Mouse (Mus musculus) liver, embryonic 14 days (tissue): Measurements from ENCODE around the gene H2-M10.4. TPM values are rescaled to one million over a fixed set of nuclear protein-coding genes. Genes with fewer than 3 reads are reported as not detected.

ENCODE experiments used
- polyA plus RNA-seq: library from polyadenylated mRNA; depleted of rRNA; stranded (reverse); fragments of >200 nt; gene quantifications from 2 replicates; pipeline ENCODE4 v1.2.3, GENCODE M21; 2012; rRNA removed

Gene H2-M10.4
- not detected in 2 replicates for polyA plus RNA-seq

GRCm38 (mm10) chr17:36462234-36462633, at the start of gene H2-M10.4:
H2-M10.4 (minus strand) TSS chr17:36462334.

Other genes starting within 250 kb of the H2-M10.4 start
- 34.4 and 41.1 TPM in 2 replicates for gene Rpp21, start 204.3 kb downstream of the H2-M10.4 start, polyA plus RNA-seq
- gene Trim39, start 190.1 kb downstream of the H2-M10.4 start, polyA plus RNA-seq: 10.8 and 12.6 TPM in 2 replicates
- not detected in 2 replicates for gene H2-M10.2, start 175.8 kb downstream of the H2-M10.4 start, polyA plus RNA-seq
- gene H2-M10.1, start 136.2 kb downstream of the H2-M10.4 start, polyA plus RNA-seq: not detected in 2 replicates
- gene H2-M10.3, start 93.9 kb downstream of the H2-M10.4 start, polyA plus RNA-seq: not detected in 2 replicates
- not detected in 2 replicates for gene H2-M11, start 84.7 kb upstream of the H2-M10.4 start, polyA plus RNA-seq
- not detected in 2 replicates for gene H2-M9, start 180.3 kb upstream of the H2-M10.4 start, polyA plus RNA-seq
- gene H2-M1, start 209.9 kb upstream of the H2-M10.4 start, polyA plus RNA-seq: not detected in 2 replicates